ENCODE assay signal across 27 mouse cellular contexts in the genomic region with DNA sequence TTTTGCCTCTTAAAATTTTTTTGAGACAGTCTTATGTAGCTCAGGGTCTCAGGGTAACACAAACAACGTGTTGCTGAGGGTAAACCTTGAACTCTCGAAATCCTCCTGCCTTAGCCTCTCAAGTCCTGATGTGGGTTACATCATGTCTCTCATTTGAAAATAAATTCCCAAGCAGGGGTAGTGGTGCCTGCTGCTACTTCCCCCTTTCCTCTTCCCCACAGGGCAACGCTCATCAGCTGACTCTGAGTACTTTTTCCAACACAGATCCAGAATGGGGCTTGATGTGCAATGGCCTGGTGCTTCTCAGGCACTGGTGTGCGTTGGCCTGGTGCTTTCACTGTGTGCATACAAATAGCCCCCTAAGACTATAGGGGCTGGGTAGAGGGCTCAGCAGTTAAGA. TPM values are rescaled to one million over a fixed set of nuclear protein-coding genes. Genes with fewer than 3 reads are reported as not detected.
DNase-seq lines count a peak whose midpoint lies in the region; ATAC-seq and TF ChIP-seq lines count a peak whose summit lies in the region.
"Had no signal": no experiment of that assay in that cellular context is flagged by ENCODE, and none has a peak within 500 bp of the region (broad histone marks: within the 10 kb centered on the region; RNA-seq: fewer than 3 reads in every experiment).

No protein-coding gene starts in this region.

- H3K9me3 ChIP-seq in lung, postnatal 0 days (ENCODE audit: low read length), result no peaks in the 10 kb centered on the region
- no peaks in the 10 kb centered on the region for H3K9me3 ChIP-seq in ES-E14 (ENCODE audit: control insufficient read depth, insufficient read depth, low read depth, low read length)
- H3K9me3 ChIP-seq: forebrain, embryonic 12.5 days; heart, embryonic 12.5 days; hindbrain, embryonic 13.5 days; liver, embryonic 15.5 days; lung, embryonic 15.5 days had no signal

- WGBS in lung, postnatal 0 days, result 73% methylated on average over 4 of the region's 4 CpGs

- in situ Hi-C loops in ES-E14 (cut with MboI; ENCODE audit: low sequenced_read_pairs in 2 of 2, unreplicated experiment in 2 of 2), result no loop called here

- H3K9ac ChIP-seq in lung, postnatal 0 days (replicated peaks; ENCODE audit: low read depth), result no peak overlapping the region
- H3K9ac ChIP-seq in ES-E14 (ENCODE audit: insufficient read depth, low read depth, low read length, poor library complexity, severe bottlenecking), result no peak overlapping the region
- H3K9ac ChIP-seq: forebrain, embryonic 12.5 days; forebrain, postnatal 0 days; heart, embryonic 12.5 days; liver, embryonic 15.5 days had no signal

- no peak overlapping the region for H3K4me2 ChIP-seq in lung, postnatal 0 days (replicated peaks; ENCODE audit: low read depth, low read length)
- H3K4me2 ChIP-seq: heart, embryonic 12.5 days had no signal

- intact Hi-C loops in left cerebral cortex, postnatal 4 days (cut with DNase I), result no loop called here

- no peak for ATAC-seq in lung, postnatal 0 days
- peak; percentile 63 for ATAC-seq in granulocyte monocyte progenitor cell, adult 5-6 weeks (replicated peaks; ENCODE audit: poor library complexity, severe bottlenecking)
- peak; percentile 62 for ATAC-seq in monocyte, adult 5-6 weeks (replicated peaks; ENCODE audit: insufficient number of reproducible peaks, low FRiP score, low TSS enrichment, poor library complexity, severe bottlenecking)
- ATAC-seq: CD4-positive, CD25-positive, alpha-beta regulatory T cell, adult 4 months; forebrain, postnatal 0 days; intestine, embryonic 16.5 days had no signal

- no peak overlapping the region for H3K4me3 ChIP-seq in lung, postnatal 0 days (ENCODE audit: low read depth, low read length)
- no peak overlapping the region for H3K4me3 ChIP-seq in ES-E14 (ENCODE audit: insufficient read depth in 1 of 2, low read depth in 1 of 2, low read length in 2 of 2, poor library complexity in 1 of 2, severe bottlenecking in 1 of 2)
- H3K4me3 ChIP-seq: forebrain, embryonic 12.5 days; heart, embryonic 12.5 days; hindbrain, embryonic 13.5 days had no signal

- DNase-seq in lung, postnatal 0 days (ENCODE audit: low spot score), result peak; percentile 11
- DNase-seq in lung, postnatal 4 days, result no peak
- DNase-seq in ES-E14 (ENCODE audit: low read depth, low spot score), result no peak
- DNase-seq in left cerebral cortex, postnatal 4 days, result no peak
- DNase-seq in ovary, postnatal 36 days (ENCODE audit: low spot score), result no peak
- DNase-seq: adrenal gland, postnatal 10 days; cerebellum, adult 18-20 months; cerebellum, postnatal 10 days; forebrain, postnatal 0 days; gastrocnemius, postnatal 14 days; heart, postnatal 4 days; kidney, adult 8-10 months; kidney, postnatal 4 days; layer of hippocampus, postnatal 36 days; liver; midbrain, embryonic 14.5 days; right cerebral cortex, postnatal 4 days; thymus, adult 2 months had no signal

- no peak overlapping the region for H3K27ac ChIP-seq in lung, postnatal 0 days (ENCODE audit: low read length)
- H3K27ac ChIP-seq in ES-E14 (ENCODE audit: insufficient read depth, low read depth, low read length, poor library complexity, severe bottlenecking), result peak overlapping the region; percentile 75
- H3K27ac ChIP-seq: hindbrain, embryonic 13.5 days had no signal

- H3K27me3 ChIP-seq in lung, postnatal 0 days (replicated peaks; ENCODE audit: insufficient read depth, low read length), result no peaks in the 10 kb centered on the region
- H3K27me3 ChIP-seq: forebrain, embryonic 12.5 days; heart, embryonic 12.5 days; hindbrain, embryonic 13.5 days; liver, embryonic 15.5 days; lung, embryonic 15.5 days had no signal

- TF ChIP-seq EP300 in lung, postnatal 0 days (IDR thresholded peaks at IDR 0.05), result no peak

- no peaks in the 10 kb centered on the region for H3K36me3 ChIP-seq in lung, postnatal 0 days (ENCODE audit: insufficient read depth, low read length)
- no peaks in the 10 kb centered on the region for H3K36me3 ChIP-seq in ES-E14 (ENCODE audit: control insufficient read depth, insufficient read depth, low read length, poor library complexity, severe bottlenecking)
- H3K36me3 ChIP-seq: forebrain, embryonic 12.5 days; hindbrain, embryonic 13.5 days; liver, embryonic 15.5 days had no signal

- no peaks in the 10 kb centered on the region for H3K4me1 ChIP-seq in lung, postnatal 0 days (ENCODE audit: insufficient read depth, low read depth, low read length)
- peaks cover 10 to 16% of the 10 kb centered on the region in 2 experiments for H3K4me1 ChIP-seq in ES-E14 (ENCODE audit: control insufficient read depth in 2 of 2, insufficient read depth in 2 of 2, low read length in 2 of 2, poor library complexity in 1 of 2)

- no peak for TF ChIP-seq CTCF in lung, postnatal 0 days (IDR thresholded peaks at IDR 0.05)

TF ChIP-seq in ES-E14, 5 proteins besides CTCF, POLR2A, EP300 and RAD21:
- no peak for TF ChIP-seq CHD2 (IDR thresholded peaks at IDR 0.05; ENCODE audit: low read depth, low read length)

RNA-seq across cellular contexts. Expression of a gene that starts 1.4 kb away (rescaled TPM):
- 60.3 and 61.1 TPM in 2 replicates for polyA plus RNA-seq in lung, postnatal 0 days (2015; fragmentation: Nextera tagmentation; extraction: Ambion mirVana)
- 78.0 and 85.7 TPM in 2 replicates for total RNA-seq in ES-E14 (2012; rRNA removed)
- 99.0 and 116 TPM in 2 replicates for total RNA-seq in granulocyte monocyte progenitor cell, adult 5-6 weeks (2014; fragmentation: Nextera tagmentation)
- 51.6 and 58.2 TPM in 2 replicates for total RNA-seq in granulocyte monocyte progenitor cell, adult 5-6 weeks (2017)
- total RNA-seq in monocyte, adult 5-6 weeks (2017), result 369 to 443 TPM (median 402 TPM) in 3 replicates
- 10 to 100 TPM; 83.3 to 93.2 TPM for total RNA-seq in left cerebral cortex, postnatal 4 days (2021)

RNA-seq across cellular contexts. Expression of a gene that starts 23.2 kb away (rescaled TPM):
- 229 and 238 TPM in 2 replicates for polyA plus RNA-seq in lung, postnatal 0 days (2015; fragmentation: Nextera tagmentation; extraction: Ambion mirVana)
- 317 and 391 TPM in 2 replicates for total RNA-seq in ES-E14 (2012; rRNA removed)
- 474 and 486 TPM in 2 replicates for total RNA-seq in granulocyte monocyte progenitor cell, adult 5-6 weeks (2014; fragmentation: Nextera tagmentation)
- 734 and 859 TPM in 2 replicates for total RNA-seq in granulocyte monocyte progenitor cell, adult 5-6 weeks (2017)
- 679 to 753 TPM (median 702 TPM) in 3 replicates for total RNA-seq in monocyte, adult 5-6 weeks (2017)
- 100 to 1,000 TPM; 220 to 228 TPM for total RNA-seq in left cerebral cortex, postnatal 4 days (2021)

RNA-seq across cellular contexts. Expression of a gene that starts 57.4 kb away (rescaled TPM):
- polyA plus RNA-seq in lung, postnatal 0 days (2015; fragmentation: Nextera tagmentation; extraction: Ambion mirVana), result 44.3 and 49.5 TPM in 2 replicates
- 39.6 and 46.9 TPM in 2 replicates for total RNA-seq in ES-E14 (2012; rRNA removed)
- 99.8 and 132 TPM in 2 replicates for total RNA-seq in granulocyte monocyte progenitor cell, adult 5-6 weeks (2014; fragmentation: Nextera tagmentation)
- 146 and 162 TPM in 2 replicates for total RNA-seq in granulocyte monocyte progenitor cell, adult 5-6 weeks (2017)
- total RNA-seq in monocyte, adult 5-6 weeks (2017), result 67.0 to 103 TPM (median 95.1 TPM) in 3 replicates
- 100 to 1,000 TPM in 1 of 2 experiments, 10 to 100 TPM in 1; 99.1 to 109 TPM for total RNA-seq in left cerebral cortex, postnatal 4 days (2021)
